Mouse (Mus musculus): ENCODE measurements around the gene Krt16. TPM values are rescaled to one million over a fixed set of nuclear protein-coding genes. Genes with fewer than 3 reads are reported as not detected.
"Not testable (repeated sequence)": the region's sequence is repeated elsewhere in the genome, so short reads cannot be mapped to it uniquely, and the experiment has no call there.

Krt16 gene
- polyA plus RNA-seq, 1 experiment from 2014 or later = not detected

DNA sequence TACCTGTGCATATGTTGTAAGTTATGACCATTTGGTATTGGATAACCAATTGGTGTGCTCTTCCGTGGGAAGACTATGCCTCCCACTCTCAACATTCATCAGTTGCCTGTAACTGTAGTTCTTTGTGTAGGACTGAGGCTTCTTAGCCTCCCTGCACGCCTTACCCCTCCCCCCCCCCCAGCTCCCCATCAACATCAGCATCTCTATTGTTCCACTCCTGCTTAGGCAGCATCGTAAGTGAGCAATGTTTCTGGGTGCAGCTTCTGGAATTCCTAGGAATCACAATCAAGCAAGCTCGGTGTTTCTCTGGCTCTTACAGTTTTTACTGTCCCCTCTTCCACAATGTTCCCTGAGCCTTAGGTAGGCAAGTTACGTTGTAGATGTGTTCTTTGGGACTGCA lies 26.8 kb upstream of the Krt16 start:
- no peaks in the 10 kb centered on the region for H3K36me3 ChIP-seq
- 61% methylated on average over 5 of the region's 5 CpGs for WGBS

GRCm38 (mm10) chr11:100274719-100275118 lies 26.0 kb upstream of the Krt16 start:
- Histone ChIP-seq H3K4me1 (peaks cover 3% of the 10 kb centered on the region), H3K27ac (replicated peaks) (no peak overlapping the region), H3K27me3 (ENCODE audit: low read depth, poor library complexity, severe bottlenecking) (no peaks in the 10 kb centered on the region), H3K4me3 (no peak overlapping the region), H3K9me3 (replicated peaks) (no peaks in the 10 kb centered on the region), H3K36me3 (no peaks in the 10 kb centered on the region)
- DNase-seq (ENCODE audit: low spot score) = no peak
- 83% methylated on average over 7 of the region's 7 CpGs for WGBS

More for the DNA sequence above, 26.8 kb upstream of the Krt16 start:
- Histone ChIP-seq H3K4me3 (no peak overlapping the region), H3K27me3 (ENCODE audit: low read depth, poor library complexity, severe bottlenecking) (no peaks in the 10 kb centered on the region), H3K27ac (replicated peaks) (no peak overlapping the region), H3K9me3 (replicated peaks) (no peaks in the 10 kb centered on the region), H3K4me1 (peaks cover 3% of the 10 kb centered on the region)
- DNase-seq (ENCODE audit: low spot score) = no peak

DNA sequence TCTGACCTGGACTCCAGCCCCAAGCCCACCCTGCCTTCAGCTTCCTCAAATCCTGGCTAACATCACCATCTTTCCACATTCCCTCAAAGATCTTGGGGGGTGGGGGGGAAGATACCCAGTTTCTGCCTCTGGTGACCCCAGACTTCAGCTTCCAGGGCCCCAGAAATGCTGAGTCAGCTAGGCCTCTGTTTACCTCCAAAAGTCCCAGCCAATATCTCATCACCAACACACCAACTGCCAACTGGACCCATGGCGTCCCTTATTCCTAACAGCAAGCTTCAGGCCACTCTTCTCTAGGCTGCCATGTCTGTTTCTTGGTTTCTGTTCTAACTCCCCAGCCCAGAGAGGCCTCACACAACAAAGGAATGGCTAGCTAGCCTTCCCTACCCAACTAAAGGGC lies 23.2 kb upstream of the Krt16 start:
- Histone ChIP-seq H3K36me3 (no peaks in the 10 kb centered on the region), H3K4me3 (no peak overlapping the region), H3K4me1 (peaks cover 3% of the 10 kb centered on the region), H3K27me3 (ENCODE audit: low read depth, poor library complexity, severe bottlenecking) (no peaks in the 10 kb centered on the region), H3K27ac (replicated peaks) (no peak overlapping the region), H3K9me3 (replicated peaks) (no peaks in the 10 kb centered on the region)
- WGBS = 88% methylated on average over 1 of the region's 1 CpGs
- no peak for DNase-seq (ENCODE audit: low spot score)

- 87% methylated on average over 7 of the region's 7 CpGs for WGBS
- H3K27me3 ChIP-seq (ENCODE audit: low read depth, poor library complexity, severe bottlenecking) = no peaks in the 10 kb centered on the region
- H3K27ac ChIP-seq (replicated peaks) = no peak within 1 kb of the TSS
- no peak for DNase-seq (ENCODE audit: low spot score)
- H3K36me3 ChIP-seq = no peaks in the 10 kb centered on the region
- no peak within 1 kb of the TSS for H3K4me3 ChIP-seq
- H3K4me1 ChIP-seq = peaks cover 3% of the 10 kb centered on the region; the same call in 1 of the 2 replicates
- no peaks in the 10 kb centered on the region for H3K9me3 ChIP-seq (replicated peaks)
These were observed 21.2 kb upstream of the Krt16 start, which contains the start of gene Krt42 for GRCm38 (mm10) chr11:100269821-100270332. Gene Krt42, minus strand, starts transcription at chr11:100269871.

- Histone ChIP-seq H3K4me3 (no peak overlapping the region), H3K36me3 (no peaks in the 10 kb centered on the region), H3K9me3 (replicated peaks) (no peaks in the 10 kb centered on the region), H3K27ac (replicated peaks) (no peak overlapping the region), H3K4me1 (peaks cover 17% of the 10 kb centered on the region), H3K27me3 (ENCODE audit: low read depth, poor library complexity, severe bottlenecking) (no peaks in the 10 kb centered on the region)
- no peak for DNase-seq (ENCODE audit: low spot score)
- WGBS = 29% methylated on average over 13 of the region's 13 CpGs
These were observed 13.6 kb upstream of the Krt16 start for GRCm38 (mm10) chr11:100262058-100262980.

GRCm38 (mm10) chr11:100261235-100261605 lies 12.5 kb upstream of the Krt16 start:
- DNase-seq (ENCODE audit: low spot score) = no peak
- H3K36me3 ChIP-seq = no peaks in the 10 kb centered on the region
- 87% methylated on average over 9 of the region's 9 CpGs for WGBS
- H3K4me1 ChIP-seq = peaks cover 27% of the 10 kb centered on the region
- no peaks in the 10 kb centered on the region for H3K9me3 ChIP-seq (replicated peaks)
- H3K4me3 ChIP-seq = no peak overlapping the region
- no peaks in the 10 kb centered on the region for H3K27me3 ChIP-seq (ENCODE audit: low read depth, poor library complexity, severe bottlenecking)
- no peak overlapping the region for H3K27ac ChIP-seq (replicated peaks)

- Histone ChIP-seq H3K27ac (replicated peaks) (no peak within 1 kb of the TSS), H3K27me3 (ENCODE audit: low read depth, poor library complexity, severe bottlenecking) (no peaks in the 10 kb centered on the region), H3K4me1 (peaks cover 27% of the 10 kb centered on the region), H3K36me3 (no peaks in the 10 kb centered on the region), H3K4me3 (no peak within 1 kb of the TSS), H3K9me3 (replicated peaks) (no peaks in the 10 kb centered on the region)
- 82% methylated on average over 21 of the region's 21 CpGs for WGBS
- no peak for DNase-seq (ENCODE audit: low spot score)
These were observed 12.0 kb upstream of the Krt16 start, which contains the start of gene Krt17 for GRCm38 (mm10) chr11:100260514-100261234. Gene Krt17, minus strand, starts transcription at chr11:100261029.

- Histone ChIP-seq H3K9me3 (replicated peaks) (no peaks in the 10 kb centered on the region), H3K4me1 (peaks cover 27% of the 10 kb centered on the region), H3K27me3 (ENCODE audit: low read depth, poor library complexity, severe bottlenecking) (no peaks in the 10 kb centered on the region), H3K4me3 (no peak overlapping the region), H3K36me3 (no peaks in the 10 kb centered on the region), H3K27ac (replicated peaks) (no peak overlapping the region)
- 91% methylated on average over 9 of the region's 9 CpGs for WGBS
- no peak for DNase-seq (ENCODE audit: low spot score)
These were observed 10.4 kb upstream of the Krt16 start for GRCm38 (mm10) chr11:100259079-100259478.

- no peaks in the 10 kb centered on the region for H3K9me3 ChIP-seq (replicated peaks)
- peaks cover 24% of the 10 kb centered on the region for H3K4me1 ChIP-seq
- no peaks in the 10 kb centered on the region for H3K36me3 ChIP-seq
- DNase-seq (ENCODE audit: low spot score) = no peak
- no peak overlapping the region for H3K4me3 ChIP-seq
- H3K27ac ChIP-seq (replicated peaks) = no peak overlapping the region
- WGBS = 91% methylated on average over 1 of the region's 1 CpGs
- H3K27me3 ChIP-seq (ENCODE audit: low read depth, poor library complexity, severe bottlenecking) = no peaks in the 10 kb centered on the region
These were observed 9.3 kb upstream of the Krt16 start for GRCm38 (mm10) chr11:100257967-100258366.

DNA sequence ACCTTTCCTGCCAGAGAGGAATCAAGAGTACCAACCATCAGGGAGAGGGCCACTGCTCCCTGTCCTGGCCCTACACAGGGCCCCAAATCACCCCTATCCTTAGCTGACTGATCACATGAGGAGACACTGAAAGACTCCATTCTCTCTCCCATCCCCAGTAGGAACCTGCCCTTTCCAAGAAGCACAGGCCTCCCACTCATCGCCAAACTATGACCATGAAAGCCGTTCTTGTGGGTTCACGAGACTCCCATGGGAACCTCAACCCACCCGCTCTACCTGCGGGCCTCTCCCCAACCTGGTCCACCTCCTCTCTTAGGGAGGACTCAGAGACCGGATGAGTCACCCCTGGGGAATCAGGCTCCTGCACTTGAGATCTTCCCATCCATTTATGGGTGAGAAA lies 6.8 kb upstream of the Krt16 start:
- no peak for DNase-seq (ENCODE audit: low spot score)
- Histone ChIP-seq H3K27me3 (ENCODE audit: low read depth, poor library complexity, severe bottlenecking) (no peaks in the 10 kb centered on the region), H3K9me3 (replicated peaks) (no peaks in the 10 kb centered on the region), H3K36me3 (no peaks in the 10 kb centered on the region), H3K4me1 (peaks cover 13% of the 10 kb centered on the region), H3K27ac (replicated peaks) (no peak overlapping the region), H3K4me3 (no peak overlapping the region)
- 94% methylated on average over 6 of the region's 6 CpGs for WGBS

DNA sequence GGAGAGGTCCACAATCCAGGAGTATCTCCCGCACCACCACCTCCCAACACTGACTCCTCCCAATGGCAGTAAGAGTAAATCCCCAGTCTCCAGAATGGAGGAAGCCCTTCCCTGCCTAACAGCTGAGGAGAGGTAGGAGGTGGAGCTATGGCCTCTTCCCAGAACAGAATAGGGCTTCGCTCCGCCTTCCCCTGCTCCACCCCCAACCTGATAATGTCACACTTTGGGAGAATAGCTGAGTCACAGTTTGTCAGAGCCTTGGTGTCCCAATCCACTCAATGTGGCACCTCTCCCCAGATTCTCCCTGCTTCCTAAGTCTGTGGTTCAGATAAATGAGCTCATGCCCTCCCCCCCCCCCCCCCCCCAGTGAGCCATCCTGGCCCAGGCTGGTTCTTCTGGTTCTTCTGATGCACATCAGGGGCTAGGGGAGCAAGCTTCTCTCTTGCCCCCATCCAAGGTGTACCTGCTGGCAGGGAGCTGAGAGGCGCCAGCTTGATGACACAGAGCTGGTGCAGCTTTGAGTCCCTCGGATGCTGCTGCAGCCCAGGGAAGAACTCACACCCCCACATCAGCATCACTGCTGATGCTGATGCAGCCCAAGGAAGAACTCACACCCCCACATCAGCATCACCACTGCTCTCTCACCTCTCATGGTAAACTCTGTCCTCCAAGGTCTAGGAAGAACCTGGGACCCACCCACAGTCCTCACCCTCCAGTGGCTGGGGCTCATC lies 5.8 kb upstream of the Krt16 start:
- peaks cover 13% of the 10 kb centered on the region for H3K4me1 ChIP-seq
- H3K27me3 ChIP-seq (ENCODE audit: low read depth, poor library complexity, severe bottlenecking) = no peaks in the 10 kb centered on the region
- H3K27ac ChIP-seq (replicated peaks) = no peak overlapping the region
- 76% methylated on average over 5 of the region's 5 CpGs for WGBS
- no peaks in the 10 kb centered on the region for H3K9me3 ChIP-seq (replicated peaks)
- no peak for DNase-seq (ENCODE audit: low spot score)
- no peaks in the 10 kb centered on the region for H3K36me3 ChIP-seq
- no peak overlapping the region for H3K4me3 ChIP-seq

GRCm38 (mm10) chr11:100246471-100246870 lies 2.2 kb downstream of the Krt16 start:
- DNase-seq (ENCODE audit: low spot score); H3K4me3 ChIP-seq; H3K27me3 ChIP-seq (ENCODE audit: low read depth, poor library complexity, severe bottlenecking); H3K9me3 ChIP-seq (replicated peaks); H3K4me1 ChIP-seq; H3K36me3 ChIP-seq; H3K27ac ChIP-seq (replicated peaks): not testable (repeated sequence)
- 79% methylated on average over 7 of the region's 7 CpGs for WGBS

All from midbrain, embryonic 10.5 days (tissue).